Mouse (Mus musculus): ENCODE measurements around the gene Anxa9. TPM values are rescaled to one million over a fixed set of nuclear protein-coding genes. Genes with fewer than 3 reads are reported as not detected.

Gene Anxa9
- polyA plus RNA-seq, 1 experiment from 2014 or later: 1.5 TPM

DNA sequence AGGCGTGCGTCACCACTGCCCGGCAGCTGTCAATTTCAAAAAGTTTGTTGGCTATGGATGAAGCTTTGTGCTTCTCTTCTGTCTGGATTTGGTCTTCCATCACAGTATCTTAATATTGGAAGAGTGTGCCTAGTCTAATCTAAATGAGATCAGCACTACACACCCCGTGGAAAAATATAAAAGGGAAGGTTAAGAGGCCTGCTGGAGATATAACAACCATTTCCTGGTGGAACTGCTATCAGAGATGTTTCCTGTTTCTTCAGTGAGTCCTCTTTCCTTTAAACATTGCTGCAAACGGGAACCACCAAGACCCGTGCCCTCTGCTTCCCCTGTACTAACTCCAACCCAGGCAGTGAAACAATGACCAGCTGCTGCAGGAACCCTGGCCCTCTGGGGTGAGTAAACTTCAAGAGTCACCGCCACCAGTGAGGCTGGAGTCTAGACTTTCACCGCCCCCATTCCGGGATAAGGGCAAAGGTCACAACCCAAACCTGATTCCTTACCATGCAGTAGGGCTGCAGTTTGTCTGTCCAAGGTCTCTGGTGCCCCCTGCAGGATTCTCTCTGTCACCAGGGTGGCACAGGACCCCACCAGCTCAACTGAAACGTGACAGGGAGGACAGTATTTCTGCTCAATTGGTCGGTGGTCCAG, 43.8 kb downstream of the Anxa9 start:
- WGBS: 53% methylated on average over 11 of the region's 11 CpGs
- Histone ChIP-seq H3K27me3 (ENCODE audit: control insufficient read depth, insufficient read depth, low read length) (no peaks in the 10 kb centered on the region), H3K9me3 (ENCODE audit: control insufficient read depth, low read length) (no peaks in the 10 kb centered on the region), H3K9ac (ENCODE audit: low read length) (no peak overlapping the region), H3K4me2 (ENCODE audit: low read depth, low read length, severe bottlenecking) (no peak overlapping the region), H3K36me3 (ENCODE audit: control insufficient read depth, insufficient read depth, low read length) (peaks cover 2% of the 10 kb centered on the region; the same call in 1 of the 2 replicates), H3K4me3 (ENCODE audit: low read depth, low read length) (no peak overlapping the region), H3K27ac (ENCODE audit: low read depth, low read length) (no peak overlapping the region), H3K4me1 (replicated peaks; ENCODE audit: control insufficient read depth, insufficient read depth, low read length) (no peaks in the 10 kb centered on the region)
- ATAC-seq (replicated peaks; ENCODE audit: low FRiP score): 0 out of 2 replicates have a peak, but pooled peaks have one; percentile 27
- DNase-seq (ENCODE audit: low spot score): peak; percentile 77

DNA sequence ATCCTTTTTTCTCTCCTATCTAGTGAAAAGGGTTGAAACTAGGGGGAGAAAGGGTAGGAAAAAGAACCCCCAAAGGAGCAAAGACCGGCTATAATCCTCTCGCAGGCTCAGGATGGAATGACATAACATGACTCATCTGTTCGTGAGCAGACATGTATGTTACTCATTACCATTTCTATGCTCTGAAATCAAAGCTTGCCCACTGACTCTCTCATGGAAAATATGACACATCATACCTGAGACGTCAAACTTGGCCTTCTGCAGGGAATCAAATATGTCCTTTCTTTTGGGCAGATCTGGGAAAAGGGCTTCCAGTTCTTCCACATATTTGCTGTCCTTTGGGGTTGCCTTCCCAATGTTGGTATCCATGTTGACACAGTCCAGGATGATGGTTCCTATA, 45.0 kb downstream of the Anxa9 start:
- no peaks in the 10 kb centered on the region for H3K4me1 ChIP-seq (replicated peaks; ENCODE audit: control insufficient read depth, insufficient read depth, low read length)
- H3K27me3 ChIP-seq (ENCODE audit: control insufficient read depth, insufficient read depth, low read length): no peaks in the 10 kb centered on the region
- H3K9me3 ChIP-seq (ENCODE audit: control insufficient read depth, low read length): no peaks in the 10 kb centered on the region
- DNase-seq (ENCODE audit: low spot score) (no peak), ATAC-seq (replicated peaks; ENCODE audit: low FRiP score) (no peak)
- H3K27ac ChIP-seq (ENCODE audit: low read depth, low read length): no peak overlapping the region
- H3K36me3 ChIP-seq (ENCODE audit: control insufficient read depth, insufficient read depth, low read length): peaks cover 2% of the 10 kb centered on the region; the same call in 1 of the 2 replicates
- WGBS: 93% methylated on average over 4 of the region's 4 CpGs
- no peak overlapping the region for H3K4me2 ChIP-seq (ENCODE audit: low read depth, low read length, severe bottlenecking)
- no peak overlapping the region for H3K9ac ChIP-seq (ENCODE audit: low read length)
- H3K4me3 ChIP-seq (ENCODE audit: low read depth, low read length): no peak overlapping the region

DNA sequence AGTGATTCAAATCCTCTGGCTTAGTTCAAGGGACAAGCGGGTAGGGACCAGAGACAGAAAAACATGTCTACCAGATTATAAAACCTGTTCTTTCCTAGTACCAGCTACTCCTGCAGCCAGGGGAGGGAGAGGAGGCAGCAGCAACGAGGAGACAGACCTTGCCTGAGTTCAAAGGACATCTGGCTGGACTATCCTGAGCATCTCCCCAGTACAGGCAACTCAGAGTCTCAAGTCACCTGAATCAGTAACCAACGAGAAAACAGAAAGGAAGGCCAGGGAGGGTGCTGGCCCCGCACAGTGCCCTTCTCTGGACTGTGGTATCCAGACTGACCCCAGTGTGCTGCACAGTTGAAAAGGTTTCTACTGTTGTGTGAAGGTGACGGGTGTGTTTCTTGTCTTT, 50.0 kb downstream of the Anxa9 start:
- Histone ChIP-seq H3K9ac (ENCODE audit: low read length) (no peak overlapping the region), H3K9me3 (ENCODE audit: control insufficient read depth, low read length) (no peaks in the 10 kb centered on the region), H3K4me1 (replicated peaks; ENCODE audit: control insufficient read depth, insufficient read depth, low read length) (no peaks in the 10 kb centered on the region), H3K4me2 (ENCODE audit: low read depth, low read length, severe bottlenecking) (no peak overlapping the region), H3K27me3 (ENCODE audit: control insufficient read depth, insufficient read depth, low read length) (no peaks in the 10 kb centered on the region), H3K27ac (ENCODE audit: low read depth, low read length) (no peak overlapping the region), H3K4me3 (ENCODE audit: low read depth, low read length) (no peak overlapping the region), H3K36me3 (ENCODE audit: control insufficient read depth, insufficient read depth, low read length) (peaks cover 2% of the 10 kb centered on the region; the same call in 1 of the 2 replicates)
- 93% methylated on average over 5 of the region's 5 CpGs for WGBS
- ATAC-seq (replicated peaks; ENCODE audit: low FRiP score) (no peak), DNase-seq (ENCODE audit: low spot score) (no peak)

DNA sequence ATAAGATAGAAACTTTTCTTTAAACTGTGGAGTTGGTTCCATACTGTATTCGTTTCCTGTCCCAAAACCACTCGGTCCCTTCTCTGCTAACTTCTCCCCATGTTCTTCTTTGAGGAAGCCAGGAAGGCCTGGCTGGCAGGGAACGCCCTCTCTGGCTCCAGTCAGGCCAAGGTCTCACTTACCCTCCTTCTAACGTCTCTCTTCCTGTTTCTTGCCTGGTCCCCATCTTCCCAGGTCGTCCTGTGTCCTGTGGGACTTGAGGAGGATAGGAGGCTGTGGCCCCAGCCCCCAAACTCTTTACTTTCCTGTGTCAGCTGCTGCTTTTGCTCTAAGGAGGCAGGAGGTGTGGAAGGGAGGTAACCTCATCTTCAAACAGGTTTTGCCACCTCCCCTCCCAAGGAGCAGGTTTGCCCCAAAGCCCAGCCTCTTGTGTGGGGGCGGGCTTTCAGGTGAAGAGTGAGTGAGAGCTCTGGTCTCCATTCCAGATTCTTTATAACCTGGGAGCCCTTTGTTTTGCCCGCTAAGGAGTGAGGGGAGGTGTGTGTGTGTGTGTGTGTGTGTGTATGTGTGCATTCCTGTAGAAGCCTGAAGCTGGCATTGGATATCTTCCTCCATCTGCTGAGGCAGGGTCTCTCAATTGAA, 56.1 kb downstream of the Anxa9 start, which contains the start of gene Bnipl:
Gene Bnipl, minus strand, starts transcription at position 411 of the 642 bp plus-strand sequence.
- H3K36me3 ChIP-seq (ENCODE audit: control insufficient read depth, insufficient read depth, low read length): no peaks in the 10 kb centered on the region; the same call in 1 of the 2 replicates
- no peak for ATAC-seq (replicated peaks; ENCODE audit: low FRiP score)
- no peaks in the 10 kb centered on the region for H3K4me1 ChIP-seq (replicated peaks; ENCODE audit: control insufficient read depth, insufficient read depth, low read length)

DNA sequence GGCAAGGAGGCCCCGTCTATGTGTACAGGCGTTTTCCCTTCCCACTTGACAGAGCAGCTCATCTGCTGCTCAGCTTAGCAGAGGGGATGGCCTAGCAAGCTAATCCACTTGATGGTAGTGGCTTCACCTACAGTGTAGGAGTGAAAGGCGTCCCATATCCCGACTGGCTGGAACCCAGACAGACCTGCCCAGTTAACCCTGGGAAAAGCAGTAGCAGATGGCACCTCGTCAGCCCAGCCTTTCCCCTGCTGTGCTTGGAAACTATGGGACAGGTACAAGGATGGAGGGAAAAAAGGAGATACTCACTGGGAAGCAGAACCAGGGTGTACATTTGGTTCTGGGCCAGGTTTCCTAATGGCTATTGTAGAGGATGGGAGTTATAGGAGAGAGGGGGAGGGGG, 56.6 kb downstream of the Anxa9 start:
- Histone ChIP-seq H3K36me3 (ENCODE audit: control insufficient read depth, insufficient read depth, low read length) (no peaks in the 10 kb centered on the region; the same call in 1 of the 2 replicates), H3K27ac (ENCODE audit: low read depth, low read length) (no peak overlapping the region), H3K4me1 (replicated peaks; ENCODE audit: control insufficient read depth, insufficient read depth, low read length) (no peaks in the 10 kb centered on the region), H3K4me3 (ENCODE audit: low read depth, low read length) (no peak overlapping the region), H3K9ac (ENCODE audit: low read length) (no peak overlapping the region), H3K27me3 (ENCODE audit: control insufficient read depth, insufficient read depth, low read length) (no peaks in the 10 kb centered on the region), H3K9me3 (ENCODE audit: control insufficient read depth, low read length) (no peaks in the 10 kb centered on the region), H3K4me2 (ENCODE audit: low read depth, low read length, severe bottlenecking) (no peak overlapping the region)
- 83% methylated on average over 5 of the region's 5 CpGs for WGBS
- no peak for ATAC-seq (replicated peaks; ENCODE audit: low FRiP score)
- DNase-seq (ENCODE audit: low spot score): no peak

More for the DNA sequence above, 56.1 kb downstream of the Anxa9 start, which contains the start of gene Bnipl:
- Histone ChIP-seq H3K4me2 (ENCODE audit: low read depth, low read length, severe bottlenecking) (no peak within 1 kb of the TSS), H3K4me3 (ENCODE audit: low read depth, low read length) (no peak within 1 kb of the TSS), H3K9me3 (ENCODE audit: control insufficient read depth, low read length) (no peaks in the 10 kb centered on the region), H3K9ac (ENCODE audit: low read length) (no peak within 1 kb of the TSS), H3K27ac (ENCODE audit: low read depth, low read length) (no peak within 1 kb of the TSS), H3K27me3 (ENCODE audit: control insufficient read depth, insufficient read depth, low read length) (no peaks in the 10 kb centered on the region)
- no peak for DNase-seq (ENCODE audit: low spot score)
- 63% methylated on average over 7 of the region's 7 CpGs for WGBS

DNA sequence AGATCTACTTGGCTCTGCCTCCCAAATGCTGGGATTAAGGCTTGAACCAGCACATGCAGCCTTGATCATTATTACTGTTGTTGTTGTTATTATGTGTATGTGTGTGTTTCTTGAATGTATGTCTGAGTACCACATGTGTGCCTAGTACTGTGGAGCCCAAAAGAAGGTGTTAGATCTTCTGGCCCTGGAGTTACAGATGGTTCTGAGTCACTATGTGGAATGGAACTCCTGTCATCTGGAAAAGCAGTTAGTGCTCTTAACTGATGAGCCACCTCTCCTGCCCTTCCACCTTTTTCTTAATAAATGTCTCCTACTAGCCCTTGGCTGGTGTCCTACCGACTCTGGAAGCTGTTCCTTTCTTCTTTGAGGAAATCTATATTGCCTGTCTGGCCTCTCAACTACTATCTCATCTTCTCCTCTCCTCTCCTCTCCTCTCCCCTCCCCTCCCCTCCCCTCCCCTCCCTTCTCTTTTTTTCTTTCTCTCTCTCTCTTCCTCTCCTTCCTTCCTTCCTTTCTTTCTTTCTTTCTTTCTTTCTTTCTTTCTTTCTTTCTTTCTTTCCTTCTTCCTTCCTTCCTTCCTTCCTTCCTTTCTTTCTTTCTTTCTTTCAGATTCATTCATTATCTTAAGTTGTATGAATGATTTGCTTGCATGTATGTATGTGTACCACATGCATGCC, 59.2 kb downstream of the Anxa9 start:
- Histone ChIP-seq H3K27me3 (ENCODE audit: control insufficient read depth, insufficient read depth, low read length) (no peaks in the 10 kb centered on the region), H3K27ac (ENCODE audit: low read depth, low read length) (no peak overlapping the region), H3K9ac (ENCODE audit: low read length) (no peak overlapping the region), H3K4me3 (ENCODE audit: low read depth, low read length) (no peak overlapping the region), H3K36me3 (ENCODE audit: control insufficient read depth, insufficient read depth, low read length) (no peaks in the 10 kb centered on the region), H3K4me2 (ENCODE audit: low read depth, low read length, severe bottlenecking) (no peak overlapping the region), H3K4me1 (replicated peaks; ENCODE audit: control insufficient read depth, insufficient read depth, low read length) (no peaks in the 10 kb centered on the region), H3K9me3 (ENCODE audit: control insufficient read depth, low read length) (no peaks in the 10 kb centered on the region)
- ATAC-seq (replicated peaks; ENCODE audit: low FRiP score): no peak
- no peak for DNase-seq (ENCODE audit: low spot score)
- WGBS: 81% methylated on average over 1 of the region's 1 CpGs

DNA sequence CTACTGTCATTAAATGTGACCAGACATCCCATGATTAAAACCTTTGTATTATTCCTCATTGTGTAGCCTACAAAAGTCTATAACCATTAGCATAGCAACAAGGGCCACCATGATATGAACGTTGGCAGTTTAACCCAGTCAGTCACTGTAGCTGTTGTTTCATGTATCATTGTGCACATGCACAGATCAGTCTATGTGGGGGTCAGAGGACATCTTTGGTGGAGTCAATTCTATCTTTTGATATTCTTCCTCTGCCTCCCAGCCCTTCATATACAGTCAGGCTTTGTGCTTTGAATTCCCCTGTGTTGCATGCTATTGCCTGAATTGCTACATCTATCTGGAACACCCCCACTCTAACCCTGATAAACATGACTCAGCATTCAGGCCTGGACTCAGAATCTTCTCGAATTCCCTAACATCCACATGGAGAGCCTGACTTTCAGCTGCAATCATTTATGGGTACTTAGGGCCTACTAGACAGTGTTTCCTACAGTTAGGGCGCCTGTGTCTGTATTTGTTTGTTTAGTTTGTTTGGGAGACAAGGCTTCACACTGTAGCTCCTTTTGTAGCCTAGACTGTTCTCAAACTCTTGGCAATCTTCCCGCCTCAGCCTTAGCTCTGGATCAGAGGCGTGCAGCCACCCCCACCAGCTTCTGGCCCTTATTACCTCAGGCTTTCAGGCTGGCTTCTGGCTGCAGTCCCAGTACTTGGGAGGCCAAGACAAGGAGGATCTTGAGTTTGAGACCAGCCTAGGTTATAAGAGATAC, 60.3 kb downstream of the Anxa9 start:
- Histone ChIP-seq H3K9me3 (ENCODE audit: control insufficient read depth, low read length) (no peaks in the 10 kb centered on the region), H3K4me3 (ENCODE audit: low read depth, low read length) (no peak overlapping the region), H3K27ac (ENCODE audit: low read depth, low read length) (no peak overlapping the region), H3K9ac (ENCODE audit: low read length) (no peak overlapping the region), H3K27me3 (ENCODE audit: control insufficient read depth, insufficient read depth, low read length) (no peaks in the 10 kb centered on the region), H3K36me3 (ENCODE audit: control insufficient read depth, insufficient read depth, low read length) (no peaks in the 10 kb centered on the region), H3K4me1 (replicated peaks; ENCODE audit: control insufficient read depth, insufficient read depth, low read length) (no peaks in the 10 kb centered on the region), H3K4me2 (ENCODE audit: low read depth, low read length, severe bottlenecking) (no peak overlapping the region)
- 88% methylated on average over 5 of the region's 5 CpGs for WGBS
- DNase-seq (ENCODE audit: low spot score) (no peak), ATAC-seq (replicated peaks; ENCODE audit: low FRiP score) (no peak)
